Mouse (Mus musculus) midbrain, embryonic 11.5 days (tissue): ENCODE measurements at regions not wholly inside any gene's neighbourhood (a gene's known extent, or its start where the extent isn't known, plus 50 kb on each side); places are given as distances from the start of the nearest gene placed in this dataset.
"Not testable (repeated sequence)": the region's sequence is repeated elsewhere in the genome, so short reads cannot be mapped to it uniquely, and the experiment has no call there.

Experiments used
- ATAC-seq: fragments of 200-750 bp; cut with Nextera tagmentation; 2 replicates; pipeline ENCODE4 v1.8.0; 2017; ENCODE audit warnings: moderate TSS enrichment, moderate library complexity; ENCODE audit not compliant: low FRiP score
- DNase-seq: peaks from one replicate; pipeline ENCODE4 v3.0.0; 2015; ENCODE audit warnings: low spot score; ENCODE audit errors: missing footprints
- H3K27ac ChIP-seq: fragments of 300-500 bp; sonication (generic); 2 replicates; pipeline ENCODE4 v1.5.1; 2014; ENCODE audit warnings: low read depth, low read length
- H3K27me3 ChIP-seq: fragments of 300-500 bp; sonication (generic); 2 replicates; pipeline ENCODE4 v1.6.1; 2014; ENCODE audit warnings: mild to moderate bottlenecking, low read length, moderate library complexity, mixed read lengths; ENCODE audit not compliant: control insufficient read depth, insufficient read depth
- H3K36me3 ChIP-seq: fragments of 300-500 bp; sonication (generic); 2 replicates; pipeline ENCODE4 v1.6.1; 2014; ENCODE audit warnings: mild to moderate bottlenecking, low read length, moderate library complexity, mixed read lengths; ENCODE audit not compliant: control insufficient read depth, insufficient read depth
- H3K4me1 ChIP-seq: fragments of 300-500 bp; sonication (generic); 2 replicates; pipeline ENCODE4 v1.6.1; 2014; ENCODE audit warnings: low read length; ENCODE audit not compliant: control insufficient read depth, insufficient read depth
- H3K4me2 ChIP-seq: fragments of 300-500 bp; sonication (generic); 2 replicates; pipeline ENCODE4 v1.6.1; 2014; ENCODE audit warnings: mild to moderate bottlenecking, moderate library complexity
- H3K4me3 ChIP-seq: fragments of 300-500 bp; sonication (generic); 2 replicates; pipeline ENCODE4 v1.5.1; 2014; ENCODE audit warnings: low read depth, low read length
- H3K9ac ChIP-seq: fragments of 300-500 bp; sonication (generic); 2 replicates; pipeline ENCODE4 v1.6.1; 2014; ENCODE audit warnings: low read length
- H3K9me3 ChIP-seq: fragments of 300-500 bp; sonication (generic); 2 replicates; pipeline ENCODE4 v1.6.1; 2016; ENCODE audit warnings: low read length; ENCODE audit not compliant: control insufficient read depth
- WGBS: fragments of 180-500 bp; shearing (Covaris S2); extraction: QIAGEN DNeasy Blood & Tissue Kit; methylation state at CpG from one replicate; pipeline ENCODE4 v1.1.7; 2014; 5-methylcytosine and 5-hydroxymethylcytosine counted together

- Histone ChIP-seq H3K27me3 (no peaks in the 10 kb centered on the region), H3K36me3 (no peaks in the 10 kb centered on the region), H3K4me1 (no peaks in the 10 kb centered on the region), H3K9ac (no peak overlapping the region), H3K9me3 (no peaks in the 10 kb centered on the region), H3K27ac (no peak overlapping the region), H3K4me3 (no peak overlapping the region), H3K4me2 (no peak overlapping the region)
- ATAC-seq, result no peak
- DNase-seq, result no peak
- WGBS, result 77% methylated on average over 2 of the region's 2 CpGs
Observed at GRCm38 (mm10) chr6:70356303-70356702, 435.7 kb downstream of the Rpia start.

GRCm38 (mm10) chr6:70342147-70342546 lies 449.9 kb downstream of the Rpia start:
- Histone ChIP-seq H3K27ac (no peak overlapping the region), H3K9ac (no peak overlapping the region), H3K4me2 (no peak overlapping the region), H3K4me1 (no peaks in the 10 kb centered on the region), H3K36me3 (no peaks in the 10 kb centered on the region), H3K4me3 (no peak overlapping the region), H3K27me3 (no peaks in the 10 kb centered on the region), H3K9me3 (no peaks in the 10 kb centered on the region)
- ATAC-seq, result no peak
- WGBS, result 79% methylated on average over 5 of the region's 5 CpGs
- DNase-seq, result no peak

- not testable (repeated sequence) for H3K9me3 ChIP-seq, DNase-seq, H3K27me3 ChIP-seq, H3K4me3 ChIP-seq, H3K4me1 ChIP-seq, ATAC-seq, H3K36me3 ChIP-seq, H3K4me2 ChIP-seq, H3K27ac ChIP-seq, H3K9ac ChIP-seq
- WGBS, result 75% methylated on average over 2 of the region's 2 CpGs
Observed at GRCm38 (mm10) chr6:70340691-70341090, 451.3 kb downstream of the Rpia start.

DNA sequence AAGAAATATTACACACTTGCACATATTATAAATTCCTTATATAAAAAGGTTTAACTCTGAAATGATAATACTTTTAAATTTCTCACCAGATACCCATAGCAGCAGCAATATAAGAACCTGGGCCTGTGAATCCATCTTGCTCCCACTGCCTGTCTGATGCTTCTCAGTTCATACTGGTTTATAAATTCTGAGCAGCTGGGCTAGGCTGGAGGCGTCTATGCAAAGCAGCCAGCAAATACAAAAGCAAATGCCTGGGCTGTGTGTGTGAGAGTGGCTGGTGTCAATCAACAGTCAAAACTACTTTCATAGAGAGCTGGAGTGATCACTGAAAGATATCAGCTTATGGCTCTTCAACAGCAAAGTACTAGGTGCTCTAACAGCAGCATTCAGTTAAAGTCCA lies 476.7 kb downstream of the Rpia start:
- H3K36me3 ChIP-seq, result no peaks in the 10 kb centered on the region
- no peak overlapping the region for H3K27ac ChIP-seq
- DNase-seq (no peak), ATAC-seq (no peak)
- H3K27me3 ChIP-seq, result no peaks in the 10 kb centered on the region
- H3K9ac ChIP-seq, result no peak overlapping the region
- no peak overlapping the region for H3K4me3 ChIP-seq
- WGBS, result 79% methylated on average over 1 of the region's 1 CpGs
- H3K4me2 ChIP-seq, result no peak overlapping the region
- H3K9me3 ChIP-seq, result no peaks in the 10 kb centered on the region
- no peaks in the 10 kb centered on the region for H3K4me1 ChIP-seq

GRCm38 (mm10) chr6:70314667-70315066 lies 477.4 kb downstream of the Rpia start:
- not testable (repeated sequence) for H3K27ac ChIP-seq, H3K4me2 ChIP-seq, H3K27me3 ChIP-seq, ATAC-seq, H3K4me3 ChIP-seq, H3K9ac ChIP-seq, H3K4me1 ChIP-seq, DNase-seq, H3K36me3 ChIP-seq, H3K9me3 ChIP-seq
- 72% methylated on average over 2 of the region's 2 CpGs for WGBS

DNA sequence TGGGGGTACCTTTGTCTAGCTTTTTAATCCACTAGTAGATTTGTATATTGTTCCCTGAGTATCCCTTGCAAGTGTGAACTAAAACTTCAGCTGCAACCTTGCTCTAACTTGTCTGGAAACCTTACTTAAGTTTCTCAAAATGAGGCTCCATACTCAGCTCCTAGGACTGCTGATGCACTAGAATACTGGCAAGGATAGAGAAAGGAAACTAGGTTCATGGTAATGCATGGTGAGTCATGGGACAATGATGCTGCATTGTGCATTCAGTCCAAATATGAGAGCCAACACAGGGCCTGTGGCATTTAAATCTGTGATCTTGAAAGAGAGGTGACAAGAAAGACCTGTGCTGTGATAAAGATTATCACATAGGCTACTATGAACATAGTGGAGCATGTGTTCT lies 490.9 kb downstream of the Rpia start:
- not testable (repeated sequence) for H3K36me3 ChIP-seq, ATAC-seq, DNase-seq

GRCm38 (mm10) chr6:70260227-70260626 lies 531.8 kb downstream of the Rpia start:
- not testable (repeated sequence) for DNase-seq, H3K4me2 ChIP-seq, H3K4me3 ChIP-seq, H3K9me3 ChIP-seq, H3K27me3 ChIP-seq, H3K4me1 ChIP-seq, H3K9ac ChIP-seq, ATAC-seq, H3K36me3 ChIP-seq, H3K27ac ChIP-seq
- WGBS, result 82% methylated on average over 3 of the region's 3 CpGs

More for the DNA sequence above, 490.9 kb downstream of the Rpia start:
- H3K27ac ChIP-seq, H3K4me1 ChIP-seq, H3K9me3 ChIP-seq, H3K27me3 ChIP-seq, H3K4me2 ChIP-seq, H3K9ac ChIP-seq, H3K4me3 ChIP-seq: not testable (repeated sequence)

DNA sequence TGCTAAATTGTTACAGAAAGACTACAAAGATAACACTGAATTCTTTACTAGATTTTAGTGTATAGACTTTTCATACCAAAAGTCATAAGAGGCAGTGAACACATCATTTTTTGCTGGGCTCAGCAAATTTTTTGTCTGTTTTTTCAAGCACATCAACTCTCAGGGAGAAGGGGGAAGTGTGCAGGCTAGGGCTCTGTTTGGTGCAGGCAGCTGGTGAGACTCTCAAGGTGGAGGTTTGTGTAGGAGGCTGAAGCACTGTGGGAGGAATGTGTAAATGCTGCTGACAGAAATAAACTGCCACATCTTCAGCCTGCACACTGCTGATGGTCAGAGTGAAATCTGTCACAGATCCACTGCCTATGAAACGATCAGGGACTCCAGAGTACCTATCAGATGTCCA lies 551.9 kb downstream of the Rpia start:
- WGBS, result no CpG with 5 or more reads among the region's 1 CpGs
- ATAC-seq, result not testable (repeated sequence)

DNA sequence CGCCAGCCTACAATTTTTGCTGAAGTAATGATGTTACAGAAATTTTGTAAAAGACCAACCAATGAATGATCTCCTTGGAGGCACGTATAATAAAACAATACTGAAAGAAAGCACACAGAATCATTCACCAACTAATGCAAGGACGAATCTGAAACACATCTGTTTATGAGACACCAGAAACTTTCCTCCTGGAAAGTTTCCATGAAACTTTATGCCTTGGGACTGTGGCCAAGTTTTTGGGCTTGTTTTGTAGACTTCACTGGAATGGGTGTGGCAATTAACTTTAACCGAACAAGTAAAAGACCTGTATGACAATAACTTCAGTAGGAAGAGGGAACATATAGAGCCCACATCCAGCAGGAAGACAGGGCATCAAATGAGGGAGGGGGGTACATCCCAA lies 564.9 kb downstream of the Rpia start:
- Histone ChIP-seq H3K36me3 (no peaks in the 10 kb centered on the region), H3K27me3 (no peaks in the 10 kb centered on the region), H3K9me3 (no peaks in the 10 kb centered on the region), H3K27ac (no peak overlapping the region), H3K4me3 (no peak overlapping the region), H3K9ac (no peak overlapping the region), H3K4me1 (no peaks in the 10 kb centered on the region), H3K4me2 (no peak overlapping the region)
- ATAC-seq (no peak), DNase-seq (no peak)
- WGBS, result 79% methylated on average over 4 of the region's 4 CpGs

More for the DNA sequence above, 551.9 kb downstream of the Rpia start:
- H3K4me2 ChIP-seq, H3K27me3 ChIP-seq, H3K27ac ChIP-seq, H3K9ac ChIP-seq, H3K9me3 ChIP-seq, H3K36me3 ChIP-seq, H3K4me1 ChIP-seq, DNase-seq, H3K4me3 ChIP-seq: not testable (repeated sequence)

GRCm38 (mm10) chr6:70216632-70217031 lies 575.4 kb downstream of the Rpia start:
- not testable (repeated sequence) for H3K36me3 ChIP-seq, H3K4me2 ChIP-seq, ATAC-seq, DNase-seq, H3K4me3 ChIP-seq, H3K27me3 ChIP-seq, H3K9ac ChIP-seq, H3K27ac ChIP-seq, H3K9me3 ChIP-seq, H3K4me1 ChIP-seq
- 87% methylated on average over 2 of the region's 2 CpGs for WGBS
